Mouse (Mus musculus) E14TG2a.4 (cell line): ENCODE measurements around the gene Ifna5.

ENCODE experiments used
- CTCF ChIP-seq: conservative IDR thresholded peaks from 2 replicates; pipeline ENCODE4 v1.5.1; 2014; ENCODE audit warnings: low read length
- NANOG ChIP-seq: IDR thresholded peaks from 2 replicates; pipeline ENCODE4 v1.6.1; 2014; ENCODE audit warnings: borderline replicate concordance, low read length, mixed read lengths
- POU5F1 ChIP-seq: IDR thresholded peaks from 2 replicates; pipeline ENCODE4 v1.6.1; 2014; ENCODE audit warnings: low read length, borderline replicate concordance

DNA sequence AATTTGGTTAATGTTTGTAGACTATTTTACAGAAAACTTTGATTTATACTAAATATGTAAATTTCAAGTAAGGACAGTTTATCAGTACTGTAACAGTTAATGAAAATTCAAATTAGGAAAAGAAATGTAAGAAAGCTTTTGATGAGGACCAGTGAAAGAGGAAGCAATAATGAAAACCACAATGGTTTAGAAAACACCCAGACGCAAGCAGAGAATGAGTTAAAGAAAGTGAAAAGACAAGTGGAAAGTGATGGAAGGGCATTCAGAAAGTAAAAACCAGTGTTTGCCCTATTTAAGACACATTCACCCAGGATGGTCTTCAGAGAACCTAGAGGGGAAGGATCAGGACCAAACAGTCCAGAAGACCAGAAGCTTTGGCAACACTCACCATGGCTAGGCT is 14.4 kb downstream of the Ifna5 start, which contains the start of gene Ifna1:
- no peak for TF ChIP-seq CTCF
- TF ChIP-seq POU5F1, result no peak
- TF ChIP-seq NANOG, result no peak
